Mouse (Mus musculus): ENCODE results near the gene Olfr1320.
A peak's percentile ranks its signal among the peaks of the same experiment; 100 is the strongest.
"Not testable (repeated sequence)": the region's sequence is repeated elsewhere in the genome, so short reads cannot be mapped to it uniquely, and the experiment has no call there.

The Olfr1320 gene

DNA sequence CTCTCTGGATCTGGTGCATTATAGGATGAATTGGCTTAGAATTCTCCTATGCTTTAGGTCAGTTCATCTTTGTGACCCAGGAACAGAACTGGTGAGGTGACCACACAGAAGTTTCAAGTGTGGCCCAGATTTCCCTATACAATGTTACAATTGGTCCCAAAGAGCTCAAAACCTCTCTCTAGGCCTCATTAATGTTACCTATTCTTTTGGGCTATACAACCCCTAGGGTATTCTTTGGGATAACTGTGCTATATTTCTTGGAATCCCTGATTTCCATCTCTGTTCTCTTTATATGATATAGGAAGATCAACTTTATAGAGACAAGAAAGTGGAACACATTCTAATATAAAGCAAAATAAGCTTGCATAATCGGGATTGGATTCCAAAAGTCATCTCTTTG is at the start of gene Olfr1320:
Olfr1320 (plus strand) TSS at position 301 of the 400 bp plus-strand sequence.
- DNase-seq = no peak

DNA sequence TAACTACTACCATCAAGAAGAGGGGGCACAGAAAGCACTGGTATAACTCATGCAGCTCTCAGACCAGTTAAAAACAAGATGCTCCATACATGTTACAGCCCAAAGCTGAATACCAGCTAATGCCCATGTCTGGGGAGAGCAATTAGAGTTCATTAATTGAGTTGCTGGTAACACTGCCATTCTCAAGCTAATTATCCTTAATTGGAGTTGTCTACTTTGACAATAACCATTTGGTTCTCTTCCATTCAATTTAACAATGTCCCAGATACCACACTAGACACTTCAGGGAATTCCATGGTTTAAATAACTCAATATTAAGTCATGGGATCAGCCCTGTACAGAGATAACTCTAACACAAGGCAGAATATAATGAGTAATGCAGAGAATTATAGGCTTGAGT is 44.6 kb upstream of the Olfr1320 start:
- peak; percentile 88 for DNase-seq

DNA sequence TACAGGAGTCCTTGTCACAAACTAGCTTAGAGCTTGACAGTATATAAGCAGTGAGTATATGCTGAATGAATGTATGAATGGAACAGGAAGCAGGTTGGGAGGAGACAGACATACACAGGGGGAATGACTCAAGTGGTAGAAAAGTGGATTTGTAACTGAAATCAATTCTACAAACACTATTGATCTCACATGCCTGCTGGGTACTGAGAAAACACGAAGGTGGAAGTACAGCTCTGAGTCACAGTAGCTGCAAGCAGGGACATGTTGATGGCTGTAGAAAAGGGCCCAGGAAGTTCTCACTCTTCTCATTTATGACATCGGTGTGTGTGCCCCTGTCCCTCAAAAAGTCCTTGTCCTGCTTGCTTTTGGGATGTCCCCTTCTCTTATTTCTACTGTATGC is 40.9 kb upstream of the Olfr1320 start:
- no peak for DNase-seq

- not testable (repeated sequence) for DNase-seq
Measured at GRCm38 (mm10) chrX:49660781-49661180, 11.4 kb upstream of the Olfr1320 start.

Data from retina, postnatal 1 day (tissue).